Mouse (Mus musculus) hindbrain, embryonic 16.5 days (tissue): Measurements from ENCODE around the gene Ppp2r5d. TPM values are rescaled to one million over a fixed set of nuclear protein-coding genes. Genes with fewer than 3 reads are reported as not detected.
A peak's percentile ranks its signal among the peaks of the same experiment; 100 is the strongest.

ENCODE experiments used
- ATAC-seq: fragments of 200-750 bp; cut with Nextera tagmentation; 2 replicates; pipeline ENCODE4 v1.8.0; 2017; ENCODE audit warnings: moderate TSS enrichment, moderate library complexity
- H3K27ac ChIP-seq: fragments of 300-500 bp; sonication (generic); 2 replicates; pipeline ENCODE4 v1.5.1; 2014; ENCODE audit warnings: low read depth, mild to moderate bottlenecking, control low read depth, low read length, moderate library complexity
- H3K27me3 ChIP-seq: fragments of 300-500 bp; sonication (generic); replicated peaks from 2 replicates; pipeline ENCODE4 v1.6.1; 2014; ENCODE audit warnings: low read length; ENCODE audit not compliant: control insufficient read depth, insufficient read depth
- H3K36me3 ChIP-seq: fragments of 300-500 bp; sonication (generic); 2 replicates; pipeline ENCODE4 v1.6.1; 2014; ENCODE audit warnings: mild to moderate bottlenecking, low read length, moderate library complexity, mixed read lengths; ENCODE audit not compliant: control insufficient read depth, insufficient read depth
- H3K4me1 ChIP-seq: fragments of 300-500 bp; sonication (generic); 2 replicates; pipeline ENCODE4 v1.6.1; 2014; ENCODE audit warnings: low read depth, low read length; ENCODE audit not compliant: control insufficient read depth, insufficient read depth
- H3K4me2 ChIP-seq: fragments of 300-500 bp; sonication (generic); 2 replicates; pipeline ENCODE4 v1.6.1; 2014; ENCODE audit warnings: mild to moderate bottlenecking, low read length, control low read depth, moderate library complexity
- H3K4me3 ChIP-seq: fragments of 300-500 bp; sonication (generic); 2 replicates; pipeline ENCODE4 v1.5.1; 2014; ENCODE audit warnings: mild to moderate bottlenecking, low read length, control low read depth, moderate library complexity
- H3K9ac ChIP-seq: fragments of 300-500 bp; sonication (generic); 2 replicates; pipeline ENCODE4 v1.6.1; 2014; ENCODE audit warnings: low read depth, mild to moderate bottlenecking, control low read depth, low read length, moderate library complexity
- H3K9me3 ChIP-seq: fragments of 300-500 bp; sonication (generic); 2 replicates; pipeline ENCODE4 v1.6.1; 2014; ENCODE audit warnings: mild to moderate bottlenecking, low read length, moderate library complexity; ENCODE audit not compliant: control insufficient read depth
- WGBS: fragments of 180-500 bp; shearing (Covaris S2); extraction: QIAGEN DNeasy Blood & Tissue Kit; methylation state at CpG from one replicate; pipeline ENCODE4 v1.1.7; 2014; 5-methylcytosine and 5-hydroxymethylcytosine counted together
- polyA plus RNA-seq: library from polyadenylated mRNA; unstranded; fragments of >200 nt; fragmentation: Nextera tagmentation; extraction: Ambion mirVana; gene quantifications from 2 replicates; pipeline ENCODE4 v1.2.1, GENCODE M21; 2015

Ppp2r5d gene
- polyA plus RNA-seq, 1 experiment from 2014 or later = 102 TPM

GRCm38 (mm10) chr17:46679843-46680759 is 24.8 kb downstream of the Ppp2r5d start:
- H3K4me3 ChIP-seq = peak overlapping the region; percentile 89
- peaks cover 22% of the 10 kb centered on the region for H3K4me1 ChIP-seq
- H3K9ac ChIP-seq = peak overlapping the region; percentile 85
- H3K4me2 ChIP-seq = peak overlapping the region; percentile 67
- peak overlapping the region; percentile 94 for H3K27ac ChIP-seq
- H3K27me3 ChIP-seq = no peaks in the 10 kb centered on the region
- H3K9me3 ChIP-seq = no peaks in the 10 kb centered on the region
- peaks cover 44% of the 10 kb centered on the region for H3K36me3 ChIP-seq
- 2% methylated on average over 34 of the region's 34 CpGs for WGBS
- peak; percentile 58 for ATAC-seq

- Histone ChIP-seq H3K27ac (no peak overlapping the region), H3K9me3 (no peaks in the 10 kb centered on the region), H3K4me3 (no peak overlapping the region), H3K4me2 (peak overlapping the region; percentile 67), H3K36me3 (peaks cover 41% of the 10 kb centered on the region), H3K27me3 (no peaks in the 10 kb centered on the region), H3K4me1 (peaks cover 27% of the 10 kb centered on the region), H3K9ac (no peak overlapping the region)
- WGBS = 70% methylated on average over 9 of the region's 9 CpGs
- no peak for ATAC-seq
Measured at GRCm38 (mm10) chr17:46678911-46679310, 26.0 kb downstream of the Ppp2r5d start.

GRCm38 (mm10) chr17:46678416-46678815 is 26.5 kb downstream of the Ppp2r5d start, which contains the start of gene Mea1:
Mea1 (plus strand) TSS chr17:46678793.
- no peak for ATAC-seq
- H3K27ac ChIP-seq = no peak within 1 kb of the TSS

GRCm38 (mm10) chr17:46674530-46675283 is 30.2 kb downstream of the Ppp2r5d start:
- Histone ChIP-seq H3K27me3 (no peaks in the 10 kb centered on the region), H3K4me3 (peak overlapping the region; percentile 85), H3K9ac (peak overlapping the region; percentile 75), H3K4me2 (peak overlapping the region; percentile 86), H3K27ac (peak overlapping the region; percentile 77), H3K9me3 (no peaks in the 10 kb centered on the region), H3K4me1 (peaks cover 23% of the 10 kb centered on the region), H3K36me3 (peaks cover 37% of the 10 kb centered on the region)
- WGBS = 17% methylated on average over 15 of the region's 15 CpGs
- peak; percentile 49 for ATAC-seq

More at GRCm38 (mm10) chr17:46678416-46678815, 26.5 kb downstream of the Ppp2r5d start, which contains the start of gene Mea1:
- H3K27me3 ChIP-seq = no peaks in the 10 kb centered on the region
- H3K9me3 ChIP-seq = no peaks in the 10 kb centered on the region
- peak within 1 kb of the TSS; percentile 89 for H3K4me3 ChIP-seq
- peak within 1 kb of the TSS; percentile 85 for H3K9ac ChIP-seq
- WGBS = 95% methylated on average over 7 of the region's 9 CpGs
- H3K4me1 ChIP-seq = peaks cover 30% of the 10 kb centered on the region
- H3K36me3 ChIP-seq = peaks cover 36% of the 10 kb centered on the region
- H3K4me2 ChIP-seq = peak within 1 kb of the TSS; percentile 67

GRCm38 (mm10) chr17:46673850-46674529 is 30.9 kb downstream of the Ppp2r5d start, which contains the start of gene Rrp36:
Rrp36 (minus strand) TSS chr17:46674352.
- Histone ChIP-seq H3K9ac (peak within 1 kb of the TSS; percentile 75), H3K9me3 (no peaks in the 10 kb centered on the region), H3K27me3 (no peaks in the 10 kb centered on the region), H3K4me2 (peak within 1 kb of the TSS; percentile 86), H3K4me3 (peak within 1 kb of the TSS; percentile 85), H3K36me3 (peaks cover 43% of the 10 kb centered on the region), H3K4me1 (peaks cover 16% of the 10 kb centered on the region), H3K27ac (peak within 1 kb of the TSS; percentile 77)
- WGBS = 1% methylated on average over 43 of the region's 43 CpGs
- peak; percentile 94 for ATAC-seq

GRCm38 (mm10) chr17:46669911-46670310 is 35.0 kb downstream of the Ppp2r5d start:
- H3K4me2 ChIP-seq = no peak overlapping the region
- no peak overlapping the region for H3K9ac ChIP-seq
- 92% methylated on average over 10 of the region's 10 CpGs for WGBS
- H3K4me1 ChIP-seq = peaks cover 10% of the 10 kb centered on the region
- peaks cover 29% of the 10 kb centered on the region for H3K36me3 ChIP-seq
- no peak for ATAC-seq
- no peaks in the 10 kb centered on the region for H3K9me3 ChIP-seq
- H3K27ac ChIP-seq = no peak overlapping the region
- H3K27me3 ChIP-seq = no peaks in the 10 kb centered on the region
- no peak overlapping the region for H3K4me3 ChIP-seq

- Histone ChIP-seq H3K36me3 (peaks cover 48% of the 10 kb centered on the region), H3K27ac (no peak overlapping the region), H3K9ac (no peak overlapping the region), H3K4me3 (no peak overlapping the region), H3K27me3 (no peaks in the 10 kb centered on the region), H3K9me3 (no peaks in the 10 kb centered on the region), H3K4me1 (no peaks in the 10 kb centered on the region), H3K4me2 (no peak overlapping the region)
- WGBS = 86% methylated on average over 16 of the region's 16 CpGs
- ATAC-seq = no peak
Measured at GRCm38 (mm10) chr17:46667712-46668111, 37.2 kb downstream of the Ppp2r5d start.

GRCm38 (mm10) chr17:46662730-46663129 is 42.2 kb downstream of the Ppp2r5d start:
- peak; percentile 41; the same call in 1 of the 2 replicates for ATAC-seq
- Histone ChIP-seq H3K9ac (no peak overlapping the region), H3K4me3 (no peak overlapping the region), H3K4me1 (no peaks in the 10 kb centered on the region), H3K4me2 (no peak overlapping the region), H3K36me3 (peaks cover 60% of the 10 kb centered on the region), H3K27ac (no peak overlapping the region), H3K9me3 (no peaks in the 10 kb centered on the region), H3K27me3 (no peaks in the 10 kb centered on the region)
- WGBS = 76% methylated on average over 5 of the region's 5 CpGs
